Mouse (Mus musculus): Measurements from ENCODE around the gene Ebf3. TPM values are rescaled to one million over a fixed set of nuclear protein-coding genes. Genes with fewer than 3 reads are reported as not detected.

Ebf3 gene
- total and polyA plus RNA-seq, 2 experiments from 2014 or later = 7.1 to 90.4 TPM

GRCm38 (mm10) chr7:137262330-137262729 is 51.9 kb downstream of the Ebf3 start:
- no peaks in the 10 kb centered on the region for H3K9me3 ChIP-seq (ENCODE audit: low read length)
- H3K4me3 ChIP-seq (ENCODE audit: low read depth, low read length) = no peak overlapping the region
- H3K36me3 ChIP-seq (ENCODE audit: insufficient read depth, low read length) = no peaks in the 10 kb centered on the region
- ATAC-seq (ENCODE audit: low FRiP score) (no peak), DNase-seq (ENCODE audit: low spot score) (no peak)
- H3K27me3 ChIP-seq (ENCODE audit: insufficient read depth, low read length) = no peaks in the 10 kb centered on the region
- 76% methylated on average over 8 of the region's 8 CpGs for WGBS
- H3K9ac ChIP-seq (replicated peaks; ENCODE audit: low read length, poor library complexity, severe bottlenecking) = no peak overlapping the region
- H3K27ac ChIP-seq (ENCODE audit: low read depth, low read length) = no peak overlapping the region
- H3K4me1 ChIP-seq (ENCODE audit: insufficient read depth, low read length) = peaks cover 5% of the 10 kb centered on the region; the same call in 1 of the 2 replicates
- no peak for TF ChIP-seq CTCF (IDR thresholded peaks at IDR 0.05)
- no peak overlapping the region for H3K4me2 ChIP-seq (ENCODE audit: low read depth, low read length, poor library complexity, severe bottlenecking)

- no peaks in the 10 kb centered on the region for H3K9me3 ChIP-seq (ENCODE audit: low read length)
- peak; percentile 77 for TF ChIP-seq CTCF (IDR thresholded peaks at IDR 0.05)
- DNase-seq (ENCODE audit: low spot score) (peak; percentile 79), ATAC-seq (ENCODE audit: low FRiP score) (peak; percentile 15; the same call in 1 of the 2 replicates)
- H3K27me3 ChIP-seq (ENCODE audit: insufficient read depth, low read length) = no peaks in the 10 kb centered on the region
- no peak overlapping the region for H3K4me3 ChIP-seq (ENCODE audit: low read depth, low read length)
- peaks cover 9% of the 10 kb centered on the region for H3K4me1 ChIP-seq (ENCODE audit: insufficient read depth, low read length)
- H3K9ac ChIP-seq (replicated peaks; ENCODE audit: low read length, poor library complexity, severe bottlenecking) = no peak overlapping the region
- no peaks in the 10 kb centered on the region for H3K36me3 ChIP-seq (ENCODE audit: insufficient read depth, low read length)
- H3K27ac ChIP-seq (ENCODE audit: low read depth, low read length) = no peak overlapping the region
- H3K4me2 ChIP-seq (ENCODE audit: low read depth, low read length, poor library complexity, severe bottlenecking) = no peak overlapping the region
- 27% methylated on average over 11 of the region's 11 CpGs for WGBS
Observed at GRCm38 (mm10) chr7:137246213-137246872, 67.9 kb downstream of the Ebf3 start.

- no peak overlapping the region for H3K4me3 ChIP-seq (ENCODE audit: low read depth, low read length)
- H3K27ac ChIP-seq (ENCODE audit: low read depth, low read length) = peak overlapping the region; percentile 19; the same call in 1 of the 2 replicates
- no peak for DNase-seq (ENCODE audit: low spot score)
- H3K4me1 ChIP-seq (ENCODE audit: insufficient read depth, low read length) = peaks cover 9% of the 10 kb centered on the region
- no peaks in the 10 kb centered on the region for H3K27me3 ChIP-seq (ENCODE audit: insufficient read depth, low read length)
- no peak for ATAC-seq (ENCODE audit: low FRiP score)
- H3K4me2 ChIP-seq (ENCODE audit: low read depth, low read length, poor library complexity, severe bottlenecking) = no peak overlapping the region
- WGBS = 51% methylated on average over 7 of the region's 7 CpGs
- no peaks in the 10 kb centered on the region for H3K36me3 ChIP-seq (ENCODE audit: insufficient read depth, low read length)
- no peaks in the 10 kb centered on the region for H3K9me3 ChIP-seq (ENCODE audit: low read length)
- TF ChIP-seq CTCF (IDR thresholded peaks at IDR 0.05) = no peak
- H3K9ac ChIP-seq (replicated peaks; ENCODE audit: low read length, poor library complexity, severe bottlenecking) = no peak overlapping the region
Observed at GRCm38 (mm10) chr7:137244839-137245238, 69.4 kb downstream of the Ebf3 start.

- ATAC-seq (ENCODE audit: low FRiP score) (no peak), DNase-seq (ENCODE audit: low spot score) (no peak)
- TF ChIP-seq CTCF (IDR thresholded peaks at IDR 0.05) = no peak
- no peaks in the 10 kb centered on the region for H3K27me3 ChIP-seq (ENCODE audit: insufficient read depth, low read length)
- H3K4me2 ChIP-seq (ENCODE audit: low read depth, low read length, poor library complexity, severe bottlenecking) = no peak overlapping the region
- H3K4me3 ChIP-seq (ENCODE audit: low read depth, low read length) = no peak overlapping the region
- H3K9me3 ChIP-seq (ENCODE audit: low read length) = no peaks in the 10 kb centered on the region
- no peak overlapping the region for H3K9ac ChIP-seq (replicated peaks; ENCODE audit: low read length, poor library complexity, severe bottlenecking)
- no peaks in the 10 kb centered on the region for H3K36me3 ChIP-seq (ENCODE audit: insufficient read depth, low read length)
- WGBS = 91% methylated on average over 8 of the region's 8 CpGs
- H3K4me1 ChIP-seq (ENCODE audit: insufficient read depth, low read length) = peaks cover 15% of the 10 kb centered on the region
- H3K27ac ChIP-seq (ENCODE audit: low read depth, low read length) = no peak overlapping the region
Observed at GRCm38 (mm10) chr7:137240481-137240880, 73.8 kb downstream of the Ebf3 start.

- Histone ChIP-seq H3K27ac (ENCODE audit: low read depth, low read length) (no peak overlapping the region), H3K4me3 (ENCODE audit: low read depth, low read length) (no peak overlapping the region), H3K4me2 (ENCODE audit: low read depth, low read length, poor library complexity, severe bottlenecking) (no peak overlapping the region), H3K9ac (replicated peaks; ENCODE audit: low read length, poor library complexity, severe bottlenecking) (no peak overlapping the region), H3K36me3 (ENCODE audit: insufficient read depth, low read length) (no peaks in the 10 kb centered on the region), H3K27me3 (ENCODE audit: insufficient read depth, low read length) (no peaks in the 10 kb centered on the region), H3K4me1 (ENCODE audit: insufficient read depth, low read length) (peaks cover 10% of the 10 kb centered on the region), H3K9me3 (ENCODE audit: low read length) (no peaks in the 10 kb centered on the region)
- DNase-seq (ENCODE audit: low spot score) (no peak), ATAC-seq (ENCODE audit: low FRiP score) (no peak)
- TF ChIP-seq CTCF (IDR thresholded peaks at IDR 0.05) = no peak
- 68% methylated on average over 5 of the region's 5 CpGs for WGBS
Observed at GRCm38 (mm10) chr7:137239542-137240133, 74.6 kb downstream of the Ebf3 start.

- Histone ChIP-seq H3K36me3 (ENCODE audit: insufficient read depth, low read length) (no peaks in the 10 kb centered on the region), H3K27me3 (ENCODE audit: insufficient read depth, low read length) (no peaks in the 10 kb centered on the region), H3K9me3 (ENCODE audit: low read length) (no peaks in the 10 kb centered on the region), H3K27ac (ENCODE audit: low read depth, low read length) (no peak overlapping the region), H3K4me1 (ENCODE audit: insufficient read depth, low read length) (peaks cover 7% of the 10 kb centered on the region; the same call in 1 of the 2 replicates), H3K9ac (replicated peaks; ENCODE audit: low read length, poor library complexity, severe bottlenecking) (no peak overlapping the region), H3K4me3 (ENCODE audit: low read depth, low read length) (no peak overlapping the region), H3K4me2 (ENCODE audit: low read depth, low read length, poor library complexity, severe bottlenecking) (no peak overlapping the region)
- DNase-seq (ENCODE audit: low spot score) (no peak), ATAC-seq (ENCODE audit: low FRiP score) (no peak)
- no peak for TF ChIP-seq CTCF (IDR thresholded peaks at IDR 0.05)
- 49% methylated on average over 12 of the region's 12 CpGs for WGBS
Observed at GRCm38 (mm10) chr7:137237419-137237818, 76.8 kb downstream of the Ebf3 start.
